Mouse (Mus musculus): Measurements from ENCODE around the gene Smarcd1.

GRCm38 (mm10) chr15:99703104-99703503 lies 1.2 kb downstream of the Smarcd1 start:
- no peak for TF ChIP-seq EP300 (IDR thresholded peaks at IDR 0.05; ENCODE audit: low read depth)
- no peak for TF ChIP-seq CTCF (IDR thresholded peaks at IDR 0.05; ENCODE audit: low read depth)
